Mouse (Mus musculus) myocyte (in vitro differentiated cells): ENCODE data around the gene Wdr20rt.

Experiments
- CEBPB ChIP-seq: IDR thresholded peaks from 2 replicates; pipeline ENCODE4 v1.6.1; 2011; ENCODE audit warnings: mild to moderate bottlenecking, moderate library complexity; ENCODE audit not compliant: poor library complexity, insufficient read depth, severe bottlenecking
- E2F4 ChIP-seq: IDR thresholded peaks from one replicate; pipeline ENCODE4 v1.6.1; 2011; ENCODE audit warnings: mild to moderate bottlenecking, control low read depth, moderate library complexity; ENCODE audit not compliant: insufficient read depth
- MAX ChIP-seq: IDR thresholded peaks from one replicate; pipeline ENCODE4 v1.6.1; 2011; ENCODE audit warnings: low read depth, mild to moderate bottlenecking, control low read depth
- MYOG ChIP-seq, 3 experiments: IDR thresholded peaks; one replicate each; pipeline ENCODE4 v1.6.1; 2011; ENCODE audit warnings: control low read depth in 2 of 3, low read depth in 2 of 3, mild to moderate bottlenecking in 2 of 3; ENCODE audit not compliant: insufficient read length in 2 of 3, control insufficient read depth in 1 of 3, insufficient read depth in 1 of 3
- POLR2A ChIP-seq: IDR thresholded peaks from one replicate; pipeline ENCODE4 v1.6.1; 2011; ENCODE audit warnings: low read depth, mild to moderate bottlenecking, control low read depth, moderate library complexity; ENCODE audit not compliant: insufficient read length
- POLR2AphosphoS2 ChIP-seq: IDR thresholded peaks from one replicate; pipeline ENCODE4 v1.6.1; 2011; ENCODE audit warnings: low read depth, control low read depth; ENCODE audit not compliant: insufficient read length
- SRF ChIP-seq: IDR thresholded peaks from one replicate; pipeline ENCODE4 v1.6.1; 2011; ENCODE audit warnings: low read depth; ENCODE audit not compliant: control insufficient read depth, insufficient read length
- TCF3 ChIP-seq: IDR thresholded peaks from one replicate; pipeline ENCODE4 v1.6.1; 2011; ENCODE audit warnings: low read depth, control low read depth; ENCODE audit not compliant: insufficient read length
- USF1 ChIP-seq: IDR thresholded peaks from one replicate; pipeline ENCODE4 v1.6.1; 2011; ENCODE audit warnings: low read depth, mild to moderate bottlenecking, control low read depth, moderate library complexity

- TF ChIP-seq POLR2AphosphoS2 (no peak), POLR2A (no peak), MAX (no peak), SRF (no peak), E2F4 (no peak), MYOG (IDR thresholded peaks at IDR 0.05; ENCODE audit: control insufficient read depth in 1 of 3, insufficient read depth in 1 of 3, insufficient read length in 2 of 3, low read depth in 2 of 3) (no peak), USF1 (no peak), CEBPB (no peak), TCF3 (no peak)
Measured at GRCm38 (mm10) chr12:65229041-65229440, 3.7 kb downstream of the Wdr20rt start.
